Mouse (Mus musculus) embryonic fibroblast, embryonic 13.5 days (primary cell): ENCODE measurements around the gene Gtpbp2. TPM values are rescaled to one million over a fixed set of nuclear protein-coding genes. Genes with fewer than 3 reads are reported as not detected.

ENCODE experiments used
- H3K27ac ChIP-seq: 2 replicates; pipeline ENCODE4 v1.5.1; 2012; ENCODE audit warnings: low read length, control low read depth, inconsistent platforms; ENCODE audit not compliant: insufficient read depth
- H3K4me1 ChIP-seq: 2 replicates; pipeline ENCODE4 v1.6.1; 2011; ENCODE audit warnings: low read length; ENCODE audit not compliant: control insufficient read depth, insufficient read depth
- H3K4me3 ChIP-seq: 2 replicates; pipeline ENCODE4 v1.5.1; 2011; ENCODE audit warnings: mild to moderate bottlenecking, control low read depth, low read length; ENCODE audit not compliant: insufficient read depth
- CTCF ChIP-seq: IDR thresholded peaks from 2 replicates; pipeline ENCODE4 v1.5.1; 2011; ENCODE audit warnings: mild to moderate bottlenecking, control low read depth, low read length, moderate library complexity, borderline replicate concordance; ENCODE audit not compliant: insufficient read depth
- POLR2A ChIP-seq: IDR thresholded peaks from 2 replicates; pipeline ENCODE4 v1.6.1; 2011; ENCODE audit warnings: low read depth, mild to moderate bottlenecking, control low read depth, low read length, moderate library complexity
- polyA plus RNA-seq: library from polyadenylated mRNA; stranded (reverse); fragments of >200 nt; gene quantifications from 2 replicates; pipeline ENCODE4 v1.2.4, GENCODE M21; 2011; ENCODE audit warnings: low read depth; ENCODE audit not compliant: missing spikeins, insufficient read length

The Gtpbp2 gene
- polyA plus RNA-seq, 1 experiment = 61.2 TPM

- no peak overlapping the region for H3K27ac ChIP-seq
- H3K4me1 ChIP-seq = no peaks in the 10 kb centered on the region
- H3K4me3 ChIP-seq = no peak overlapping the region
- TF ChIP-seq CTCF = no peak
- TF ChIP-seq POLR2A = no peak
These were observed 34.2 kb upstream of the Gtpbp2 start for GRCm38 (mm10) chr17:46126608-46127007.

GRCm38 (mm10) chr17:46127814-46128493 lies 32.9 kb upstream of the Gtpbp2 start:
- H3K27ac ChIP-seq = no peak overlapping the region
- H3K4me1 ChIP-seq = no peaks in the 10 kb centered on the region
- H3K4me3 ChIP-seq = no peak overlapping the region
- no peak for TF ChIP-seq CTCF
- TF ChIP-seq POLR2A = no peak

- Histone ChIP-seq H3K4me3 (no peak overlapping the region), H3K27ac (0 out of 2 replicates have a peak overlapping the region, but pooled peaks have one; percentile 3), H3K4me1 (no peaks in the 10 kb centered on the region)
- TF ChIP-seq CTCF (no peak), POLR2A (no peak)
These were observed 30.9 kb upstream of the Gtpbp2 start for GRCm38 (mm10) chr17:46129741-46130498.

- TF ChIP-seq CTCF = peak; percentile 78
- no peak for TF ChIP-seq POLR2A
- Histone ChIP-seq H3K27ac (no peak overlapping the region), H3K4me3 (no peak overlapping the region), H3K4me1 (no peaks in the 10 kb centered on the region)
These were observed 28.6 kb upstream of the Gtpbp2 start for GRCm38 (mm10) chr17:46132058-46132718.

- no peaks in the 10 kb centered on the region for H3K4me1 ChIP-seq
- H3K4me3 ChIP-seq = no peak overlapping the region
These were observed 28.0 kb upstream of the Gtpbp2 start for GRCm38 (mm10) chr17:46132862-46133261.

GRCm38 (mm10) chr17:46138563-46139236 lies 22.1 kb upstream of the Gtpbp2 start:
- Histone ChIP-seq H3K27ac (no peak overlapping the region), H3K4me1 (no peaks in the 10 kb centered on the region), H3K4me3 (no peak overlapping the region)
- no peak for TF ChIP-seq CTCF
- no peak for TF ChIP-seq POLR2A

More at GRCm38 (mm10) chr17:46132862-46133261, 28.0 kb upstream of the Gtpbp2 start:
- TF ChIP-seq POLR2A = no peak
- TF ChIP-seq CTCF = no peak
- no peak overlapping the region for H3K27ac ChIP-seq

GRCm38 (mm10) chr17:46139872-46140271 lies 21.0 kb upstream of the Gtpbp2 start:
- Histone ChIP-seq H3K27ac (no peak overlapping the region), H3K4me3 (no peak overlapping the region), H3K4me1 (no peaks in the 10 kb centered on the region)
- no peak for TF ChIP-seq CTCF
- no peak for TF ChIP-seq POLR2A

GRCm38 (mm10) chr17:46143578-46144423 lies 17.0 kb upstream of the Gtpbp2 start, which contains the start of gene Rsph9:
Gene Rsph9, minus strand, starts transcription at chr17:46144216.
- H3K4me1 ChIP-seq = no peaks in the 10 kb centered on the region
- peak within 1 kb of the TSS; percentile 34 for H3K4me3 ChIP-seq
- TF ChIP-seq CTCF (no peak), POLR2A (peak; percentile 78)
- no peak within 1 kb of the TSS for H3K27ac ChIP-seq
